Mouse (Mus musculus) heart, postnatal 0 days (tissue): ENCODE results near the gene Acadvl.

Experiments used
- CTCF ChIP-seq: IDR thresholded peaks from 2 replicates; pipeline ENCODE4 v1.5.1; 2016; ENCODE audit warnings: antibody characterized with exemption, control low read depth, low read depth
- EP300 ChIP-seq: IDR thresholded peaks from 2 replicates; pipeline ENCODE4 v1.6.1; 2016; ENCODE audit warnings: antibody characterized with exemption, low read depth

DNA sequence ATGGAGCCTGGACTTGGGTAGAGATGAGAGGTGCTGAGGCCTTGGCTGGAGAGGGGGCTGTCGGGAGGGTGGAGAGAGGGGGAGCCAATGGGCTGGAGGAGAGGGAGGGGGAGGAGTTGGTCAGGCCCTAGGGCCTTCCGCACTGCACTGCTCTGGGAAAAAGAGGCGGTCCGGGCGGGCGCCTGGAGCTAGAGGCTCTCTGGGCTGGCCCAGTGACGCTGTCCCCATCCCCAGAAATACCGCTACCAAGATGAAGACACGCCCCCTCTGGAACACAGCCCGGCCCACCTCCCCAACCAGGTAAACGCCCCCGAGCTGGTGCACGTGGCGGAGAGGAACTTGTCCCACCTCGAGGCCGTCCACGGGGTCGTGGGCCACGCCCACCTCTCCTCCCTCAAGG, 11.5 kb upstream of the Acadvl start:
- TF ChIP-seq CTCF (no peak), EP300 (no peak)
